In the genomic region with DNA sequence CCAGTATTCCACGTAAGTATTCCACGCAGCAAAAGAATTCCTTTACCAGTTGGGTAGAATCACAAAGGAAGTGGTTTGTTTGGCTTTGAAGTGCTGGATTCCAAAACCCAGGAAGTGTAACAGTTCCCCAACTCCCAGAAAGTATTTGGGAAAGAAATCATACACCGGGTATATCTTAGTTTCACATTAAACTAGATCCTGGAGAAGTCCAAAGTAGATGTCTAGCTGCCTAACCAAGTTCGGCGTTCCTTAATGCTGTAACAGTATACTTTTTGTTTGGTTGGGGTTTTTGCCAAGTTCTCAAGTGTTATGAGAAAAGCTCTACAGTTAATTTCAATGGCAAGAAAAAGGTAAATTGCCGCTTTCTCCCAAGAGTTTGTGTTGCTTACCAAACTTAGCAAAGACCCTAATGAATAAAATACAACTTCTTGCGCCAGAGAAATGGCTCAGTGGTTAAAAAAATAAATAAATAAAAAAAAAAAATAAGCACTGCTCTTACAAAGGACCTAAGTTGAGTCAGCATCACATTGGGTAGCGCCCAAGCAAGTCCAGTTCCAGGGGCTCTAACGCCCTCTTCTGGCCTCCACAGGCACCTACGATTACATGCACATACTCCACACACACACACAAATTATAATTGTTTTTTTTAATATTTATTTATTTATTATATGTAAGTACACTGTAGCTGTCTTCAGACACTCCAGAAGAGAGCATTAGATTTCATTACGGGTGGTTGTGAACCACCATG, we compare ENCODE assay signal across 8 mouse cellular contexts. TPM values are rescaled to one million over a fixed set of nuclear protein-coding genes. Genes with fewer than 3 reads are reported as not detected.
DNase-seq lines count a peak whose midpoint lies in the region; ATAC-seq lines count a peak whose summit lies in the region.

No protein-coding gene starts in this region.

- H3K27ac ChIP-seq in embryonic facial prominence, embryonic 12.5 days, result peak overlapping the region; percentile 99
- peak overlapping the region; percentile 98 for H3K27ac ChIP-seq in hindbrain, embryonic 10.5 days

- H3K4me1 ChIP-seq in embryonic facial prominence, embryonic 12.5 days, result peaks cover 8% of the 10 kb centered on the region
- peaks cover 21% of the 10 kb centered on the region for H3K4me1 ChIP-seq in hindbrain, embryonic 10.5 days (replicated peaks)

- peaks cover 17% of the 10 kb centered on the region for H3K36me3 ChIP-seq in embryonic facial prominence, embryonic 12.5 days
- H3K36me3 ChIP-seq in hindbrain, embryonic 10.5 days, result peaks cover 36% of the 10 kb centered on the region

- no peak for ATAC-seq in embryonic facial prominence, embryonic 12.5 days (ENCODE audit: insufficient number of reproducible peaks, insufficient read depth, low FRiP score, low TSS enrichment)

- no peaks in the 10 kb centered on the region for H3K27me3 ChIP-seq in embryonic facial prominence, embryonic 12.5 days
- no peaks in the 10 kb centered on the region for H3K27me3 ChIP-seq in hindbrain, embryonic 10.5 days (ENCODE audit: insufficient read depth, poor library complexity, severe bottlenecking)

- H3K9ac ChIP-seq in embryonic facial prominence, embryonic 12.5 days, result peak overlapping the region; percentile 96

- H3K9me3 ChIP-seq in embryonic facial prominence, embryonic 12.5 days, result no peaks in the 10 kb centered on the region
- no peaks in the 10 kb centered on the region for H3K9me3 ChIP-seq in hindbrain, embryonic 10.5 days

- WGBS in embryonic facial prominence, embryonic 12.5 days, result 38% methylated on average over 11 of the region's 11 CpGs
- 50% methylated on average over 11 of the region's 11 CpGs for WGBS in hindbrain, embryonic 10.5 days

- H3K4me2 ChIP-seq in embryonic facial prominence, embryonic 12.5 days (replicated peaks), result peak overlapping the region; percentile 56

- peak overlapping the region; percentile 93 for H3K4me3 ChIP-seq in embryonic facial prominence, embryonic 12.5 days
- peak overlapping the region; percentile 87 for H3K4me3 ChIP-seq in hindbrain, embryonic 10.5 days

- peak; percentile 20 for DNase-seq in thymus, postnatal 14 days
- DNase-seq in thymus, postnatal 10 days (ENCODE audit: low spot score in 2 of 2), result no peak
- no peak for DNase-seq in hindbrain, embryonic 10.5 days (ENCODE audit: low spot score)
- DNase-seq in liver, result peak; percentile 64
- DNase-seq in naive thymus-derived CD4-positive, alpha-beta T cell, adult 2 months (ENCODE audit: low read depth), result peak; percentile 44
- DNase-seq in frontal cortex, postnatal 10 days (ENCODE audit: low spot score in 2 of 2), result no peak
- no peak for DNase-seq in ovary, postnatal 36 days (ENCODE audit: low spot score)

RNA-seq across cellular contexts. Expression of a gene that starts 0.9 kb away (rescaled TPM):
- polyA plus RNA-seq in embryonic facial prominence, embryonic 12.5 days (2016; fragmentation: Nextera tagmentation; extraction: Ambion mirVana), result 77.9 and 83.7 TPM in 2 replicates
- polyA plus RNA-seq in hindbrain, embryonic 10.5 days (2016; fragmentation: Nextera tagmentation; extraction: Ambion mirVana), result 76.8 and 86.9 TPM in 2 replicates

RNA-seq across cellular contexts. Expression of a gene that starts 27.5 kb away (rescaled TPM):
- polyA plus RNA-seq in embryonic facial prominence, embryonic 12.5 days (2016; fragmentation: Nextera tagmentation; extraction: Ambion mirVana), result 233 and 238 TPM in 2 replicates
- 266 and 284 TPM in 2 replicates for polyA plus RNA-seq in hindbrain, embryonic 10.5 days (2016; fragmentation: Nextera tagmentation; extraction: Ambion mirVana)

RNA-seq across cellular contexts. Expression of a gene that starts 42.5 kb away (rescaled TPM):
- 28.9 and 34.5 TPM in 2 replicates for polyA plus RNA-seq in embryonic facial prominence, embryonic 12.5 days (2016; fragmentation: Nextera tagmentation; extraction: Ambion mirVana)
- 16.4 and 16.8 TPM in 2 replicates for polyA plus RNA-seq in hindbrain, embryonic 10.5 days (2016; fragmentation: Nextera tagmentation; extraction: Ambion mirVana)

Comparison
In these comparisons a context has a peak if more than half of its experiments do, and no peak if none do; other contexts are left out.
1. DNase-seq: peak in thymus, postnatal 14 days (single experiment), liver (single experiment) and naive thymus-derived CD4-positive, alpha-beta T cell, adult 2 months (single experiment); none in thymus, postnatal 10 days (0 of 2), hindbrain, embryonic 10.5 days (single experiment), frontal cortex, postnatal 10 days (0 of 2) and ovary, postnatal 36 days (single experiment).